Mouse (Mus musculus) cortical plate, adult 2 months (tissue): ENCODE data around the gene Nrip2.

Experiments
- CTCF ChIP-seq: fragments of 200-500 bp; IDR thresholded peaks from 2 replicates; pipeline ENCODE4 v1.5.1; 2011; ENCODE audit warnings: mild to moderate bottlenecking, control low read depth, low read length; ENCODE audit not compliant: insufficient read depth; ENCODE audit errors: extremely low read depth
- POLR2A ChIP-seq: fragments of 200-500 bp; IDR thresholded peaks from 2 replicates; pipeline ENCODE4 v1.6.1; 2011; ENCODE audit warnings: mild to moderate bottlenecking, low read length, control low read depth; ENCODE audit not compliant: insufficient read depth; ENCODE audit errors: extremely low read depth

DNA sequence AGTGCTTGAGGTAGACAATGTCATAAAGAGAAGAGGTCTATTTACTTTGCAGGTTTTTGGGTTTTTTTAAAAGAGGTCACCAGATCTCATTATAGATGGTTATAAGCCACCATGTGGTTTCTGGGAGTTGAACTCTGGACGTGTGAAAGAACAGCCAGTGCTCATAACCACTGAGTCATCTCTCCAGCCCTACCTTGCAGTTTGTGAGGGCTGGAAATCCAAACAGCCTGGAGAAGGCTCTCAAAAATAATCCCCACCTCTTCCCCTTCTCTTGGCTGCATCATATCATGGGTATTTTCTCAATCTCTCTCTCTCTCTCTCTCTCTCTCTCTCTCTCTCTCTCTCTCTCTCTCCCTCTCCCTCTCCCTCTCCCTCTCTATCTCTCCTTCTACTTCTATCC lies 8.4 kb upstream of the Nrip2 start:
- TF ChIP-seq CTCF (no peak), POLR2A (no peak)
